Mouse (Mus musculus): Measurements from ENCODE around the gene Snx17. TPM values are rescaled to one million over a fixed set of nuclear protein-coding genes. Genes with fewer than 3 reads are reported as not detected.

The Snx17 gene
- polyA plus RNA-seq, 1 experiment = 138 TPM

DNA sequence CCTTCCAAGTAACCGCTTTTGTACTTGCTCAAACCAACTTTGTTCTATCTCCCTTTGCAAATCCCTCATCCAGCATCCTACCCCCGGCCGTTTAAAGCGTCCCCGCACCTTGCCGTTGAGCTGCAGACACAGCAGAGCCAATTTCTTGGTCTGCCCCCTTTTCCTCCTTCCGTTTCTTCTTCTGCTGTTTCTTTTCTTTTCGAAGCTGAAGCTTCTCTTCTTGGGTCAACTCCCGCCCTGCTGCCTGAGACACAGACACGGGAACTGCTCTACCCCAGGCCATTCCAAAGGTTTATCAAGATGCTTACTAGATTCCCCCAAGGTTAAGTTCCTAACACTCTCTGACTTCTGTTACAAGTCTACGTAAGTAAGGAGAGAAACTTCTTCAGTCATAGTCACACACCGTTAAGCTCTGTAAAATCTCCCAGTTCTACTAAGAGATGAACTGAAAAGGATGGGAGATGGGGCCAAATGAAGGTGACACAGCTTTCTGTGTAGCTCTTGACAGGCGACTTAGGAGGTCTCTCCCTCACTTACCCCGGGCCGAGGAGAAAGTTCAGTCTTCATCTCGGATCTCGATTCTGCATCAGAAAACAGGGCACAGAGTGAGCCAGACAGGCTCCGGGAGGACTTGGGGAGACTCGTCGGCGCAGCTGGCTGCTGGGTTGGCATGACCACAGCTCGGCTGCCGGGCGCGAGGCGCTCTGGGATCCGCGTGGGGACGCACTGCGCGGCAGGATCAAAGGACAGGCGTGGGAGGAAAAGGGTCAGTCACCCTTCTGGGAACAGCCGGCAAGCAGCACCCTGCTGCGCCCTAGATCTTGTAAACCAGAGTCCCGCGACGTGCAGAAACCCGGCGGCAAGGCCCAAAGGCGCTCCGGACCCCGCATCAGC lies 735 bp upstream of the Snx17 start:
- Histone ChIP-seq H3K36me3 (ENCODE audit: control insufficient read depth, insufficient read depth) (peaks cover 31% of the 10 kb centered on the region), H3ac (ENCODE audit: control insufficient read depth, insufficient read length) (peak overlapping the region; percentile 62), H3K27me3 (ENCODE audit: control insufficient read depth, insufficient read depth, insufficient read length) (no peaks in the 10 kb centered on the region), H3K79me2 (ENCODE audit: control insufficient read depth, insufficient read depth) (peaks cover 12% of the 10 kb centered on the region), H3K4me3 (peak overlapping the region; percentile 95), H3K4me2 (ENCODE audit: low read depth) (peak overlapping the region; percentile 75)
- TF ChIP-seq MYOG (IDR thresholded peaks at IDR 0.05; ENCODE audit: control insufficient read depth in 1 of 3, insufficient read depth in 1 of 3, insufficient read length in 2 of 3, low read depth in 2 of 3) = peak; percentile 11 to 66 (median 42)
- TF ChIP-seq MAX (IDR thresholded peaks at IDR 0.05; ENCODE audit: low read depth) = no peak
- peak in 2 of 3 experiments; percentile 27 to 40 for TF ChIP-seq MYOD1 (IDR thresholded peaks at IDR 0.05; ENCODE audit: control insufficient read depth in 1 of 3, insufficient read length in 2 of 3, low read depth in 2 of 3)

DNA sequence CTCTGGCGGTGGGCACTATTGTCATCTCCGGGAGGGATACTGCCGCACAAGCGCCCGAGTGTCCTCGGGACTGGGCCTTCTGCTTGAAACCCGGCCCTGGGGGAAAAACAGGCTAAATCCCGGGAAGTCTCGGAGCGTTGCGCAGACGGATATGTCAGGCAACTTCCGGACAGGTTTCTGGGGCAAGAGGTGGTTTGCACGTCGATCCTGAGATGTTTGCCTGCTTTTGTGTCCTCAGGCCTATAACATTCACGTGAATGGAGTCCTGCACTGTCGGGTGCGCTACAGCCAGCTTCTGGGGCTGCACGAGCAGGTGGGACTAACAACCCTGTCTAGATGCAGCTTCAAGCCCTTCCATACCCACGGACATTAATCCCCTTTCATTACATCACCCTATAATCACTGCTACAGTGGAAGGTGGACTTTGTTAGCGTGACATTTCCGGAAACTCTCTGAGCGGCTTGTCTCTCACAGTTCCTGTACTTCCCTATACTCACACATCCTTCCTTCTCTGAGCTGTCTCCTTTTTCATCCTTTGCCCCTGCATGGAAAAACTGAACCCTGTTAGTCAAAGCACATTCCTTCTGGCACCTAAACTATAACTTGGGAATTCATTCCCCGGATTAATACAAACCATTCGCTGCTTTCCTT lies 729 bp downstream of the Snx17 start:
- no peaks in the 10 kb centered on the region for H3K27me3 ChIP-seq (ENCODE audit: control insufficient read depth, insufficient read depth, insufficient read length)
- peak overlapping the region; percentile 95 for H3K4me3 ChIP-seq
- TF ChIP-seq CEBPB (IDR thresholded peaks at IDR 0.05; ENCODE audit: insufficient read depth, poor library complexity, severe bottlenecking) (no peak), USF1 (IDR thresholded peaks at IDR 0.05; ENCODE audit: low read depth) (no peak), TCF12 (IDR thresholded peaks at IDR 0.05; ENCODE audit: insufficient read depth, poor library complexity, severe bottlenecking) (no peak)
- peak overlapping the region; percentile 85 for H3K4me2 ChIP-seq (ENCODE audit: low read depth)
- peaks cover 12% of the 10 kb centered on the region for H3K79me2 ChIP-seq (ENCODE audit: control insufficient read depth, insufficient read depth)
- peaks cover 27% of the 10 kb centered on the region for H3K36me3 ChIP-seq (ENCODE audit: control insufficient read depth, insufficient read depth)
- H3ac ChIP-seq (ENCODE audit: control insufficient read depth, insufficient read length) = peak overlapping the region; percentile 62

- no peak overlapping the region for H3ac ChIP-seq (ENCODE audit: control insufficient read depth, insufficient read length)
- peaks cover 12% of the 10 kb centered on the region for H3K79me2 ChIP-seq (ENCODE audit: control insufficient read depth, insufficient read depth)
- H3K36me3 ChIP-seq (ENCODE audit: control insufficient read depth, insufficient read depth) = peaks cover 37% of the 10 kb centered on the region
- no peaks in the 10 kb centered on the region for H3K27me3 ChIP-seq (ENCODE audit: control insufficient read depth, insufficient read depth, insufficient read length)
- H3K4me3 ChIP-seq = peak overlapping the region; percentile 95
- peak overlapping the region; percentile 85 for H3K4me2 ChIP-seq (ENCODE audit: low read depth)
- TF ChIP-seq MYOD1 (IDR thresholded peaks at IDR 0.05; ENCODE audit: control insufficient read depth in 1 of 3, insufficient read length in 2 of 3, low read depth in 2 of 3) (no peak), CEBPB (IDR thresholded peaks at IDR 0.05; ENCODE audit: insufficient read depth, poor library complexity, severe bottlenecking) (no peak), MYOG (IDR thresholded peaks at IDR 0.05; ENCODE audit: control insufficient read depth in 1 of 3, insufficient read depth in 1 of 3, insufficient read length in 2 of 3, low read depth in 2 of 3) (no peak), TCF3 (IDR thresholded peaks at IDR 0.05; ENCODE audit: insufficient read length, low read depth) (no peak), TCF12 (IDR thresholded peaks at IDR 0.05; ENCODE audit: insufficient read depth, poor library complexity, severe bottlenecking) (no peak), MAX (IDR thresholded peaks at IDR 0.05; ENCODE audit: low read depth) (no peak), REST (IDR thresholded peaks at IDR 0.05; ENCODE audit: insufficient read depth, insufficient read length) (no peak), E2F4 (IDR thresholded peaks at IDR 0.05; ENCODE audit: insufficient read depth) (no peak), USF1 (IDR thresholded peaks at IDR 0.05; ENCODE audit: low read depth) (no peak), POLR2A (IDR thresholded peaks at IDR 0.05; ENCODE audit: insufficient read length, low read depth) (no peak), SRF (IDR thresholded peaks at IDR 0.05; ENCODE audit: control insufficient read depth, insufficient read length, low read depth) (no peak), POLR2AphosphoS2 (IDR thresholded peaks at IDR 0.05; ENCODE audit: insufficient read length, low read depth) (no peak)
These were observed 1.8 kb downstream of the Snx17 start for GRCm38 (mm10) chr5:31194486-31195485.

- H3K36me3 ChIP-seq (ENCODE audit: control insufficient read depth, insufficient read depth) = peaks cover 41% of the 10 kb centered on the region
- H3K27me3 ChIP-seq (ENCODE audit: control insufficient read depth, insufficient read depth, insufficient read length) = no peaks in the 10 kb centered on the region
- no peak overlapping the region for H3ac ChIP-seq (ENCODE audit: control insufficient read depth, insufficient read length)
- no peak for TF ChIP-seq POLR2AphosphoS2 (IDR thresholded peaks at IDR 0.05; ENCODE audit: insufficient read length, low read depth)
- no peak for TF ChIP-seq USF1 (IDR thresholded peaks at IDR 0.05; ENCODE audit: low read depth)
- TF ChIP-seq MYOG (IDR thresholded peaks at IDR 0.05; ENCODE audit: control insufficient read depth in 1 of 3, insufficient read depth in 1 of 3, insufficient read length in 2 of 3, low read depth in 2 of 3) = no peak
- TF ChIP-seq MAX (IDR thresholded peaks at IDR 0.05; ENCODE audit: low read depth) = no peak
- no peak for TF ChIP-seq MYOD1 (IDR thresholded peaks at IDR 0.05; ENCODE audit: control insufficient read depth in 1 of 3, insufficient read length in 2 of 3, low read depth in 2 of 3)
- TF ChIP-seq SRF (IDR thresholded peaks at IDR 0.05; ENCODE audit: control insufficient read depth, insufficient read length, low read depth) = no peak
- TF ChIP-seq POLR2A (IDR thresholded peaks at IDR 0.05; ENCODE audit: insufficient read length, low read depth) = no peak
- no peak for TF ChIP-seq CEBPB (IDR thresholded peaks at IDR 0.05; ENCODE audit: insufficient read depth, poor library complexity, severe bottlenecking)
- no peak for TF ChIP-seq TCF3 (IDR thresholded peaks at IDR 0.05; ENCODE audit: insufficient read length, low read depth)
- TF ChIP-seq TCF12 (IDR thresholded peaks at IDR 0.05; ENCODE audit: insufficient read depth, poor library complexity, severe bottlenecking) = no peak
- TF ChIP-seq E2F4 (IDR thresholded peaks at IDR 0.05; ENCODE audit: insufficient read depth) = no peak
- TF ChIP-seq REST (IDR thresholded peaks at IDR 0.05; ENCODE audit: insufficient read depth, insufficient read length) = no peak
- no peak overlapping the region for H3K4me2 ChIP-seq (ENCODE audit: low read depth)
- H3K4me3 ChIP-seq = no peak overlapping the region
- peaks cover 12% of the 10 kb centered on the region for H3K79me2 ChIP-seq (ENCODE audit: control insufficient read depth, insufficient read depth)
These were observed 2.6 kb downstream of the Snx17 start for GRCm38 (mm10) chr5:31195671-31196070.

Measured in myocyte (in vitro differentiated cells).